Mouse (Mus musculus) midbrain, embryonic 16.5 days (tissue): ENCODE data around the gene Atp6v1e1. TPM values are rescaled to one million over a fixed set of nuclear protein-coding genes. Genes with fewer than 3 reads are reported as not detected.

Source experiments
- ATAC-seq: fragments of 200-750 bp; cut with Nextera tagmentation; 2 replicates; pipeline ENCODE4 v1.8.0; 2017; ENCODE audit warnings: moderate TSS enrichment
- H3K27ac ChIP-seq: fragments of 300-500 bp; sonication (generic); 2 replicates; pipeline ENCODE4 v1.5.1; 2014; ENCODE audit warnings: mild to moderate bottlenecking, low read length, mixed read lengths
- H3K27me3 ChIP-seq: fragments of 300-500 bp; sonication (generic); 2 replicates; pipeline ENCODE4 v1.6.1; 2014; ENCODE audit warnings: low read depth, low read length, mixed read lengths; ENCODE audit not compliant: control insufficient read depth, insufficient read depth
- H3K36me3 ChIP-seq: fragments of 300-500 bp; sonication (generic); 2 replicates; pipeline ENCODE4 v1.6.1; 2014; ENCODE audit warnings: mild to moderate bottlenecking, low read length, moderate library complexity, mixed read lengths; ENCODE audit not compliant: control insufficient read depth, insufficient read depth
- H3K4me1 ChIP-seq: fragments of 300-500 bp; sonication (generic); 2 replicates; pipeline ENCODE4 v1.6.1; 2014; ENCODE audit warnings: mild to moderate bottlenecking, low read length, mixed read lengths; ENCODE audit not compliant: control insufficient read depth, insufficient read depth
- H3K4me2 ChIP-seq: fragments of 300-500 bp; sonication (generic); 2 replicates; pipeline ENCODE4 v1.6.1; 2014; ENCODE audit warnings: mild to moderate bottlenecking, low read length, mixed read lengths
- H3K4me3 ChIP-seq: fragments of 300-500 bp; sonication (generic); 2 replicates; pipeline ENCODE4 v1.5.1; 2014; ENCODE audit warnings: low read depth, mild to moderate bottlenecking, low read length, moderate library complexity, mixed read lengths
- H3K9ac ChIP-seq: fragments of 300-500 bp; sonication (generic); 2 replicates; pipeline ENCODE4 v1.6.1; 2014; ENCODE audit warnings: low read depth, low read length, mixed read lengths
- H3K9me3 ChIP-seq: fragments of 300-500 bp; sonication (generic); replicated peaks from 2 replicates; pipeline ENCODE4 v1.6.1; 2014; ENCODE audit warnings: mild to moderate bottlenecking, low read length, mixed read lengths; ENCODE audit not compliant: control insufficient read depth, poor library complexity, severe bottlenecking
- WGBS: fragments of 180-500 bp; shearing (Covaris S2); extraction: QIAGEN DNeasy Blood & Tissue Kit; methylation state at CpG from one replicate; pipeline ENCODE4 v1.1.7; 2014; 5-methylcytosine and 5-hydroxymethylcytosine counted together
- microRNA-seq: library from miRNA; unstranded; fragments of <30 nt; microRNA quantifications from one replicate; pipeline ENCODE4, GENCODE M21; 2017
- polyA plus RNA-seq: library from polyadenylated mRNA; unstranded; fragments of >200 nt; fragmentation: Nextera tagmentation; extraction: Ambion mirVana; gene quantifications from 2 replicates; pipeline ENCODE4 v1.2.1, GENCODE M21; 2015

The Atp6v1e1 gene
- polyA plus RNA-seq, 1 experiment from 2014 or later = 296 TPM

DNA sequence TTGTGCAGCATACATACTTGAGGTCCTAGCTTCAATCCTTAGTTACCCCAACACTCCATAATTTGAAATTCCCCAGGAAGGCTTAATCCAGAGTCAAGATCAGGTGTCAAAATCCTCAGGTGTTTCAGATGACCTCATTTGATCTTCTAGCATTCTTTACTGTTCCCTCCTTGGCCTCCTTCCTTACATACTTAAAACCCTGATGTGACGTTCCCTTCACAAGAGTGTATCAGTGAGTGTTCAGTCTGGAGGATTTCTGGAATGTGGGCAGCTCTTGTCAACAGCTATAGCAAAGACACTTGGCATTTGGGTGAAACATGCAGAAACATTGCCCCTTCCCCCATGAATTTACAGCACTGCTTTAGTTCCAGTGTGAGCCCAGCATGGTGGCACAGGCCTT, 52.6 kb downstream of the Atp6v1e1 start:
- whole genome bisulfite sequencing = 97% methylated on average over 1 of the region's 1 CpGs
- Histone ChIP-seq H3K27me3 (no peaks in the 10 kb centered on the region), H3K9ac (no peak overlapping the region), H3K36me3 (no peaks in the 10 kb centered on the region), H3K27ac (no peak overlapping the region), H3K4me3 (no peak overlapping the region), H3K9me3 (no peaks in the 10 kb centered on the region), H3K4me2 (no peak overlapping the region), H3K4me1 (peaks cover 11% of the 10 kb centered on the region)
- no peak for ATAC-seq

DNA sequence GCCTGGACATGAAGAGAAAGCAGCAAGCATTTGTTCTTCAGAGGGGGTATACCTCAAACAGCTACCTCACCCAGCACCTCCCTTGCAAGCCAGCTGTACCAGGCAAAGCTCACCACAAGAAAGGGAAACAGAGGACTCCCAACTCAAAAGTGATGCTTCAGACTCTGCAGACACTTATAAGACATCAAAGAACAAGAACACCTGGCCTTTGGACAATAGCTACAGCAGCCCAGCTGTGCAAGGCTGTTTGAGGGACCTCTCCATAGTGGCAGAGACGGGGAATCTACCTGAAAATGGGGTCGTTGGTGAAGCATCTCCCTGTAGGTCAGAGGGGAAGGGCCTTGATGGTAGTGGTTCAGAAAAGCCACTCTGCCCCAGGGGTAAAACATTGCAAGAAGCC, 61.4 kb downstream of the Atp6v1e1 start:
- no peak for ATAC-seq
- H3K9me3 ChIP-seq = no peaks in the 10 kb centered on the region
- H3K9ac ChIP-seq = no peak overlapping the region
- no peaks in the 10 kb centered on the region for H3K36me3 ChIP-seq
- H3K27me3 ChIP-seq = no peaks in the 10 kb centered on the region
- no peak overlapping the region for H3K4me3 ChIP-seq
- no peak overlapping the region for H3K27ac ChIP-seq
- H3K4me1 ChIP-seq = no peaks in the 10 kb centered on the region
- no peak overlapping the region for H3K4me2 ChIP-seq
- WGBS = 96% methylated on average over 2 of the region's 2 CpGs

DNA sequence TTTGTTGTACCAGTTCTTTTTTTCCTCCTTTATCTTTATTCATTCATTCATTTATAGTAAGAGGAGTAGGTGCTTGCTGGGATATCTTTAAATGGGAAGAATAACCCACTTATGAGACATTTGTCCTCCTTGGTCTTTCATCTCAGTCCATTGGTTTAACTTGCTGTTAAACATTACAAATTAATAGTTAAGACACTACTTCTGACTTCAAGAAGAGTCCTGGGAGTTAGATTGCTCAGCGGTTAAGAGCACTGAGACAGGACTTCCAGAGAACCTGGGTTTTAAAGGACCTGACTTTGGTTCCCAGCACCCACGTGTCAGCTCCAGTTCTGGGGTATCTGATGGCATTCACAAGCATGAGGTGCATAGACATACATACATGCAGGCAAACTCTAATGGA, 76.2 kb downstream of the Atp6v1e1 start:
- Histone ChIP-seq H3K27ac (no peak overlapping the region), H3K9me3 (no peaks in the 10 kb centered on the region), H3K27me3 (no peaks in the 10 kb centered on the region), H3K36me3 (no peaks in the 10 kb centered on the region), H3K4me3 (no peak overlapping the region), H3K9ac (no peak overlapping the region), H3K4me2 (no peak overlapping the region), H3K4me1 (no peaks in the 10 kb centered on the region)
- WGBS = 92% methylated on average over 2 of the region's 2 CpGs
- ATAC-seq = no peak

Small RNA genes within 50 kb of the gene (microRNA-seq; reads per million reads assigned to microRNA genes)
- not detected for gene Gm25193

Other genes with a start within 250 kb of the Atp6v1e1 start
- 1.3 and 1.6 TPM in 2 replicates for gene Cecr2, start 156.4 kb downstream of the Atp6v1e1 start, polyA plus RNA-seq
- 9.6 and 19.9 TPM in 2 replicates for gene Slc25a18, start 49.2 kb downstream of the Atp6v1e1 start, polyA plus RNA-seq
- gene Bcl2l13, start 13.4 kb upstream of the Atp6v1e1 start, polyA plus RNA-seq = 23.4 and 26.7 TPM in 2 replicates
- 49.3 and 51.5 TPM in 2 replicates for gene Bid, start 94.1 kb upstream of the Atp6v1e1 start, polyA plus RNA-seq